Mouse (Mus musculus) lung, embryonic 16.5 days (tissue): ENCODE measurements around the gene Spop. TPM values are rescaled to one million over a fixed set of nuclear protein-coding genes. Genes with fewer than 3 reads are reported as not detected.
"Not testable (repeated sequence)": the region's sequence is repeated elsewhere in the genome, so short reads cannot be mapped to it uniquely, and the experiment has no call there.

Source experiments
- ATAC-seq: fragments of 200-750 bp; cut with Nextera tagmentation; 2 replicates; pipeline ENCODE4 v1.8.0; 2017; ENCODE audit warnings: low read depth, mild to moderate bottlenecking, moderate library complexity
- H3K27ac ChIP-seq: fragments of 300-500 bp; sonication (generic); 2 replicates; pipeline ENCODE4 v1.5.1; 2014; ENCODE audit warnings: mild to moderate bottlenecking, control low read depth, low read length
- H3K27me3 ChIP-seq: fragments of 300-500 bp; sonication (generic); 2 replicates; pipeline ENCODE4 v1.6.1; 2014; ENCODE audit warnings: low read depth, low read length, mixed read lengths; ENCODE audit not compliant: control insufficient read depth, insufficient read depth
- H3K36me3 ChIP-seq: fragments of 300-500 bp; sonication (generic); 2 replicates; pipeline ENCODE4 v1.6.1; 2014; ENCODE audit warnings: low read length; ENCODE audit not compliant: control insufficient read depth, insufficient read depth
- H3K4me1 ChIP-seq: fragments of 300-500 bp; sonication (generic); replicated peaks from 2 replicates; pipeline ENCODE4 v1.6.1; 2014; ENCODE audit warnings: low read length, mixed read lengths; ENCODE audit not compliant: control insufficient read depth, insufficient read depth
- H3K4me2 ChIP-seq: fragments of 300-500 bp; sonication (generic); 2 replicates; pipeline ENCODE4 v1.6.1; 2014; ENCODE audit warnings: low read depth, low read length, control low read depth
- H3K4me3 ChIP-seq: fragments of 300-500 bp; sonication (generic); 2 replicates; pipeline ENCODE4 v1.5.1; 2014; ENCODE audit warnings: mild to moderate bottlenecking, low read length, control low read depth
- H3K9ac ChIP-seq: fragments of 300-500 bp; sonication (generic); 2 replicates; pipeline ENCODE4 v1.6.1; 2014; ENCODE audit warnings: low read length, control low read depth
- H3K9me3 ChIP-seq: fragments of 300-500 bp; sonication (generic); 2 replicates; pipeline ENCODE4 v1.6.1; 2016; ENCODE audit warnings: low read length; ENCODE audit not compliant: control insufficient read depth
- WGBS: fragments of 180-500 bp; shearing (Covaris S2); extraction: QIAGEN DNeasy Blood & Tissue Kit; methylation state at CpG from one replicate; pipeline ENCODE4 v1.1.7; 2014; 5-methylcytosine and 5-hydroxymethylcytosine counted together
- polyA plus RNA-seq: library from polyadenylated mRNA; unstranded; fragments of >200 nt; fragmentation: Nextera tagmentation; extraction: Ambion mirVana; gene quantifications from 2 replicates; pipeline ENCODE4 v1.2.1, GENCODE M21; 2015

Gene Spop
- polyA plus RNA-seq, 1 experiment from 2014 or later, result 150 TPM

DNA sequence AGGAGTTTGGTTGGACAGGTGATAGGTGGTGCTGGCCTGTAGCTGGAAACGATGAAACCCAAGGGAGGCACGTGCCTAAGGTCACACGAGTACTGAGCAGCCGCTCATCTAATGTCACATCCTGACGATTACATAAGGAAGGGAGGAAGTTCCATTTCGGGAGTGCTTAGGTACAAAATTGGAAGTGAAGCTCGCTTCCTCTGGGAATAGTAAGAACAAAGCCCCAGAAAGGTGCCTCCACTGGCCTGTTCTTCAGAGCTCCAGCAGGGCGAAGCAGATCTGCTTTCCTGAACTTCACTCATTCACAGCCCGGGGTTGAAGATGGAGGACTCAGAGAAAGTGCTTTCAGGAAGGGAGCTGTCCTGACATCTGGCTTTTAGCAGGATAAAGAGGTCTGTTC is 80.1 kb downstream of the Spop start:
- Histone ChIP-seq H3K9me3 (no peaks in the 10 kb centered on the region), H3K27ac (no peak overlapping the region), H3K4me3 (no peak overlapping the region), H3K27me3 (no peaks in the 10 kb centered on the region), H3K4me2 (no peak overlapping the region), H3K36me3 (peaks cover 28% of the 10 kb centered on the region), H3K4me1 (no peaks in the 10 kb centered on the region), H3K9ac (no peak overlapping the region)
- WGBS, result 81% methylated on average over 9 of the region's 9 CpGs
- no peak for ATAC-seq

DNA sequence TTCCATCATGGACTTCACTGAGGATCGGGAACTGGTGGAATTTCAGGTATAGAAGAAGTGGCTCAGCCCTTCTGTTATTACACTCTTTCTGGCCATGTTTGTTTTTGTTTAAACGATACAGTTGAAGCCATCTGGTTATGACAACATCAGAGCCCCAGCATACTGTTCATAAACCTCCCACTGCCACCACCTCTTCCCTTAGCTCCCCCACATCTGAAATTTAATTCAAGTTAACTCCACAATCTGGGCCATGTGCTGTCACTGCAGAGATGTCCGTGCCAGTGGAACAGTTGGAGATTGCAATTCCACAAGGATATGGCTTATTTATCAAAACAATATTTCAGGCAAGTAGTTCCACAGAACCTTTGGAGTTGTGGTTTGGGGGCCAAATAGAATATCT is 80.5 kb downstream of the Spop start:
- H3K27me3 ChIP-seq, result no peaks in the 10 kb centered on the region
- H3K9me3 ChIP-seq, result no peaks in the 10 kb centered on the region
- H3K9ac ChIP-seq, result no peak overlapping the region
- H3K27ac ChIP-seq, result no peak overlapping the region
- peaks cover 26% of the 10 kb centered on the region for H3K36me3 ChIP-seq
- no peak overlapping the region for H3K4me2 ChIP-seq
- ATAC-seq, result no peak
- H3K4me3 ChIP-seq, result no peak overlapping the region
- 81% methylated on average over 3 of the region's 3 CpGs for WGBS
- no peaks in the 10 kb centered on the region for H3K4me1 ChIP-seq

DNA sequence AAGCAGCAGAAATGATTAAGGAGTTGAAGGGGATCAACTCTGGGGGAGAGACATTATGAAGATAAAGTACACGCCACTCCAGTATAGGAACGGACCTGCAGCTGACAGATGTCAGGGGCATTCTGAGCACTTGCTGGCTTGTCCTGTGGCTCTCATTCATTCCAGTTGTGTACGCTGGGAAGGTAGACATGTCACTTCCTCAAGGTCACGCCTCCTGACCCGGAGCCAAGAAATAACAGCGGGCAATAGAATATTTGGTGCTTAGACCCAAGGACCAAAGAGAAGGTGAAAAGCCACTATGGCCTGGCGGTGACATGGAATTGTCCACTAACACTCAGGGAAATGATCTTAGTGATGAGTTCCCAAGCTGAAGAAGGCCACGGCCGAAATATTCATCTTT is 82.0 kb downstream of the Spop start:
- Histone ChIP-seq H3K4me1 (no peaks in the 10 kb centered on the region), H3K27me3 (no peaks in the 10 kb centered on the region), H3K4me2 (no peak overlapping the region), H3K9ac (no peak overlapping the region), H3K4me3 (no peak overlapping the region), H3K36me3 (peaks cover 19% of the 10 kb centered on the region), H3K9me3 (no peaks in the 10 kb centered on the region), H3K27ac (no peak overlapping the region)
- no peak for ATAC-seq
- 82% methylated on average over 9 of the region's 9 CpGs for WGBS

DNA sequence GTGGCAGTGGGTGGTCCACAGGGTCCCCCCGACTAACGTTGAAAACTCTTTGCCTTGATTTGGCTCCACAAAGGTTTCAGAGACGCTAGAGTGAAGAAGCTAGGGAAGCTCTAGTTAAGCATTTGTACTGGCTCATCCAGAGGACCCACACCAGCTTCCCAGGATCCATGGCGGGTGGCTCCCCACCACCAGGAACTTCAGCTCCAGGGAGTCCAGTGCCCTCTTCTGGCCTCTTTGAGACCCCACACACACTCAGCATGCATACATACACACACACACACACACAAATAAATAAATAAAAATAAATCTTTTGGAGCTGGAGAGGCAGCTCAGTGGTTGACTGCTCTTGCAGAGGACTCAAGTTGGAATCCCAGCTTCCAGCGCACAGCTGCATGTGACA is 84.0 kb downstream of the Spop start:
- Histone ChIP-seq H3K9ac (no peak overlapping the region), H3K4me1 (no peaks in the 10 kb centered on the region), H3K4me2 (no peak overlapping the region), H3K36me3 (peaks cover 10% of the 10 kb centered on the region), H3K4me3 (no peak overlapping the region), H3K27ac (no peak overlapping the region), H3K9me3 (no peaks in the 10 kb centered on the region), H3K27me3 (no peaks in the 10 kb centered on the region)
- ATAC-seq, result no peak
- 89% methylated on average over 5 of the region's 5 CpGs for WGBS

DNA sequence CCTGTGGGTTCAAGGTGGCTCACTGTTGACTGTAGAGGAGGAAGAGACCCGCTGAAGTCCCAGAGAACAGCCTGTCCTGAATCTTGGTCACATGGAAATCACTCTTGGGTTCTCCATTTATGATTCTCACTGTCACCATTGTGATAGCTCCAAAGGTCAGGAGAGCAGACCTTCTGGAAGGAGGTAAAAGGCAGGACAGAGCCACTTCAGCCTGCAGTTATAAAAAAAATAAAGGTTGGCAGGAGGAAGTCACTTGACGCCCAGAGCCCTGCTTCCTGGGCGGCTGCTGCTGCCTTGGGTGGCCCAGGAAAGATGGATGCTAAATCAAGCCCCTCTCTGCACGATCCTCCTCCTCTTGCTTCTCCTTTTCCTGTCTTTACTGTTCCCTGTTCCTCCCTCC is 86.5 kb downstream of the Spop start:
- Histone ChIP-seq H3K27me3 (no peaks in the 10 kb centered on the region), H3K9ac (no peak overlapping the region), H3K27ac (no peak overlapping the region), H3K4me1 (peaks cover 3% of the 10 kb centered on the region; the same call in 1 of the 2 replicates), H3K4me2 (no peak overlapping the region), H3K9me3 (no peaks in the 10 kb centered on the region), H3K4me3 (no peak overlapping the region), H3K36me3 (peaks cover 2% of the 10 kb centered on the region)
- ATAC-seq, result no peak
- WGBS, result 28% methylated on average over 4 of the region's 4 CpGs

DNA sequence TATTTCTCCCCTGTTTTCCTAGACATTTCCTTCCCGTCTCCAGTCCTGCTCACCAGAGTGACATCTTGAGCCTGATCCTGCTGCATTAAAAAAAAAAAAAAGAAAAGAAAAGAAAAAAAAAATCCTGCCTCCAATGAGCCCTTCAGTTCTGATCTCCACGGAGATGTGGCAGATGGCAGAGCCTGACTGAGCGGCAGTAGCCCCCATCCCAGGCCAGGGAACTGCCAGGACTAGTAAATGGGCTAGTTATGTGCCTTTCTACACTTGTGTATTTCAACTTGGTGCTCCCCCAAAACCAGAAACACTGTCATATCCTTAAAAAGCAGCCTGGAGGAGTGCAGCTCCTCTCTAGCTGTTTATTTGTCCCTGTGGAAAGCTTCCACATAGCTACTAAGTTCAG is 87.0 kb downstream of the Spop start:
- Histone ChIP-seq H3K36me3 (peaks cover 2% of the 10 kb centered on the region), H3K4me2 (no peak overlapping the region)
- WGBS, result 24% methylated on average over 3 of the region's 3 CpGs

DNA sequence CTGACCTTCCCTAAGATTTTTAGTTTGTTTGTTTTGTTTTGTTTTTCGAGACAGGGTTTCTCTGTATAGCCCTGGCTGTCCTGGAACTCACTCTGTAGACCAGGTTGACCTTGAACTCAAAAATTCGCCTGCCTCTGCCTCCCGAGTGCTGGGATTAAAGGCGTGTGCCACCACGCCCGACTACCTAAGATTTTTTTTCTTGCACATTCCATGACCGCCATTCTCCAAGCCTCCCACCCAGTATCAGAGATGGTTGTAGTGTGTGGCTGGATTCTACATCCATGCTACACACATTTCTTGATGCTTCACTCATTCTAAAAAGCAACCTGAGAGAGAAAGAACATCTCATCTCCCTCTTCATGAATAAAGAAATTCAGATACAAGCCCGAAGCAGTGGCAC is 87.9 kb downstream of the Spop start:
- H3K4me3 ChIP-seq, H3K27ac ChIP-seq, ATAC-seq, H3K4me1 ChIP-seq, H3K36me3 ChIP-seq, H3K9ac ChIP-seq, H3K27me3 ChIP-seq, H3K9me3 ChIP-seq, H3K4me2 ChIP-seq: not testable (repeated sequence)
- WGBS, result 77% methylated on average over 8 of the region's 8 CpGs

More for the DNA sequence above, 87.0 kb downstream of the Spop start:
- no peak for ATAC-seq
- no peak overlapping the region for H3K9ac ChIP-seq
- no peaks in the 10 kb centered on the region for H3K27me3 ChIP-seq
- H3K4me1 ChIP-seq, result peaks cover 3% of the 10 kb centered on the region; the same call in 1 of the 2 replicates
- no peak overlapping the region for H3K4me3 ChIP-seq
- H3K9me3 ChIP-seq, result no peaks in the 10 kb centered on the region
- no peak overlapping the region for H3K27ac ChIP-seq

DNA sequence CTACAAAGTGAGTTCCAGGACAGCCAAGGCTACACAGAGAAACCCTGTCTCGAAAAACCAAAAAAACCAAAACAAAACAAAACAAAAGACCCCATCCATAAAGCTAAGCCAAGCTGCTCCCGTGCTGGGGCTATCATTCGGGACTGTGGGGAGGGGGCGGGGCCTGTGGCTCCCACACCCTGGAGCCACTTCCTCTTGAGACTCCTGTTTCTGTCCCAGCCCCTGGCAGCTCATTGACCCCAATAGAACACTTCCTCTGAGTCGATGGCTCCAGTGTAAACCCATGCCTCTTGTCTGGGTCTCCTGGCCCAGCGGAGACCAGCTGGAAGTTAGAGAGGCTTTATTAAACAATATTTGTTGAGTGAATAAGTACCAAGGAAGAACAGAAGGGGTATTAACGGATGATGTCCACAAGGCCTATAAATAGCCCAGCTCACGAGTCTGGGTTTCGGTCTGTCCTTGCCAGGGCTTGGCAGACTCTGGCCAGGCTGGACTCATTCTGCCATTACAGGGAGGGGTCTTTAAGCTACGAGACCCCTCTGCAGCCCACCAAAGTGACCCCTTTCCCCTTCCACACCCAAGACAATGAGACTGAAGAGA is 89.8 kb downstream of the Spop start:
- no peak overlapping the region for H3K4me2 ChIP-seq
- H3K36me3 ChIP-seq, result no peaks in the 10 kb centered on the region

DNA sequence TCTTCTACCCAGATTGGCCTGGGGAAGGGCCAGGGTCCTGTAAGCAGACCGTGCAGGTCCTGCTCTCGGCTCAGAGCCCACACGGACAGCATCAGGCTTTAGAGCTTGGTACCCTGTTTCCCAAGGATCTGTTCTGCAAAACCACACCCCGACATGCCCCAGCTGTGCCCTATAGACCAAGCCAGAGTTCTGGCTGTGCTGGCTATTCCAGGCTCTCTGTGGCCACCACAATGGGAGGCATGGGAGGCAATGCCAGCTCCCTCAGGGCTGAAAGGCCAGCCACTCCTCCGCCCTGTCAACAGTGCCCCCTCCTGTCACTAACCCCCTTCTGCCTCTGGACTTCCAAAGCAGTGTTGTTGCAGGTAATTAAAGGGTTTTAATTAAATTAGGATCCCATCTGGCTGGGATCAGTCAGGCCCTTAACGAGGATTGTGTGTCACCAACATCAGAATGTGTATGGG is 90.4 kb downstream of the Spop start:
- Histone ChIP-seq H3K4me1 (peaks cover 8% of the 10 kb centered on the region), H3K9me3 (no peaks in the 10 kb centered on the region), H3K27ac (no peak overlapping the region), H3K36me3 (no peaks in the 10 kb centered on the region), H3K4me3 (no peak overlapping the region), H3K4me2 (no peak overlapping the region), H3K9ac (no peak overlapping the region), H3K27me3 (no peaks in the 10 kb centered on the region)
- 61% methylated on average over 6 of the region's 6 CpGs for WGBS
- ATAC-seq, result no peak

More for the DNA sequence above, 89.8 kb downstream of the Spop start:
- 35% methylated on average over 10 of the region's 10 CpGs for WGBS
- Histone ChIP-seq H3K9me3 (no peaks in the 10 kb centered on the region), H3K4me1 (peaks cover 7% of the 10 kb centered on the region), H3K27ac (no peak overlapping the region), H3K27me3 (no peaks in the 10 kb centered on the region), H3K4me3 (no peak overlapping the region), H3K9ac (no peak overlapping the region)
- peak; percentile 64; the same call in 1 of the 2 replicates for ATAC-seq
